Mouse (Mus musculus) spleen, adult 18-20 months (tissue): Measurements from ENCODE around the gene Glt1d1.

ENCODE experiments used
- DNase-seq, 2 experiments: peaks; one replicate each; pipeline ENCODE4 v3.0.0; 2022; ENCODE audit warnings: mixed read lengths in 2 of 2

Glt1d1 gene

DNA sequence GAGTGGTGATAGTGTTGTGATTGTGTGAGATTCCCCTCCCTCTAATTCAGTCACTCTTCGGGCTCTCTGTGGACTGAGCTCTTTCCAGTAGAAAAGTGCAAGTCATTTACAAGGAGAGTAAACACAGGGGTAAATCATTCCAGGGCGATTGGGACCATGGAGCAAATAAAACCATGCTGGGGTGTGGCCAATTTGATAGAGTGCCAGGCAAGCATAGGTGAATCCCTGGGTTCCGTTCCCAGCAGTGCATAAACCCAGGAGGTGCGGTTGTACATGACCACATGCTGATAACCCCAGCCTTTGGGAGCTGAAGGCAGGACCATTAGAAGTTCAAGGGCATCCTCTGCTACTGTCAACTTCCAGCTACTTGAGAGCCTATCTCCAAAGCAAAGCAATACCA, 1.1 kb downstream of the Glt1d1 start:
- no peak for DNase-seq

DNA sequence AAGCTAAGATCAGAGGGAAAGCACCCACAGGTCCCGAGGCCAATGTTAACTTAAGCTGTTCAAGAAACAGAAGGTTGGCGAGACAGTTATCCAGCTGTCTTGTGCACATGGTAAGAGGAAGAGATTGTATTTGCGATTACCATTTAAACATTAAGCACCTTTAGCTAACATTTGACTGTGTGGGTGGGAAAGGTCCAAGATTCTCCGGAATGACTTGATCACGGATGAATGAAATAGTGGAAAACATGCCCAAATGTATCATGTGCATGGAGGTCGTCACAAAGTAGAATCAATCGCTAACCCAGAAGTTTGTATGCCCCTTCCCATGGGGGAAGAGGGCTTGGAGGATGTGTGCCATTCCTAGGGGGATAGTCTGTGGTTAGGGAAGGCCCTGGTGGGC, 1.6 kb downstream of the Glt1d1 start:
- DNase-seq = no peak

DNA sequence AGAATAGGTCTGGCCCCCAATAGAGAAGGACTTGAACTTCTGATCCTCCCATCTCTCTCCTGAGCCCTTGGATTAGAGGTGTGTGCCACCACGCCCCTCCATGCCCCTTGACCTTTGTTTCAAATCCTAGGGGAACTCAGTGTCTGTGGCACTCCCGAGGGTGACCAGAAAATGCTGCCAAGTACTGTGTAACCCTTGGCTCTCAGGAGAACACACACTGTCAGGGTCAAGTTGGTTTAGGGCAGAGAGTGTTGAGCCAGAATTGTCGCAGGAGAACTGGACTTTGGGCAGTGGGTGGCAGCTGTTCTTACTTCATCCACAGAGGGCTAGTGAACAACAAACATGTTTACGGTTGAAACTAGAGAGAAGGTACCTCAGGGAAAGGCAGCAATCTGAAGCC, 5.6 kb downstream of the Glt1d1 start:
- DNase-seq = no peak

DNA sequence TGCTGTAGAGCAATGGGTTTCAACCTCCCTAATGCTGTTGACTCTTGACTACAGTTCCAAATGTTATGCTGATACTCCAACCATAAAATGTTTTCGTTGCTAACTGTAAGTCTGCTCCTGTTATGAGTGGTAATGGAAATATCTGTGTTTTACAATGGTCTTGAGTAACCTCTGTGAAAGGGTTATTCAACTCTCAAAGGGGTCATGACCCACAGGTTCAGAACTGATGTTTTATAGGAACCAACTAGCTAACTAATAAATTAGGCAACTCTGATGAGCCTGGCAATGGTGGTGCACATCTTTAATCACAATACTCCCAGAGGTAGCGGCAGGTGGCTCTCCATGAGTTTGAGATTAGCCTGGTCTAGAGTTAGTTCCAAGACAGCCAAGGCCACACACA, 6.1 kb downstream of the Glt1d1 start:
- no peak for DNase-seq

DNA sequence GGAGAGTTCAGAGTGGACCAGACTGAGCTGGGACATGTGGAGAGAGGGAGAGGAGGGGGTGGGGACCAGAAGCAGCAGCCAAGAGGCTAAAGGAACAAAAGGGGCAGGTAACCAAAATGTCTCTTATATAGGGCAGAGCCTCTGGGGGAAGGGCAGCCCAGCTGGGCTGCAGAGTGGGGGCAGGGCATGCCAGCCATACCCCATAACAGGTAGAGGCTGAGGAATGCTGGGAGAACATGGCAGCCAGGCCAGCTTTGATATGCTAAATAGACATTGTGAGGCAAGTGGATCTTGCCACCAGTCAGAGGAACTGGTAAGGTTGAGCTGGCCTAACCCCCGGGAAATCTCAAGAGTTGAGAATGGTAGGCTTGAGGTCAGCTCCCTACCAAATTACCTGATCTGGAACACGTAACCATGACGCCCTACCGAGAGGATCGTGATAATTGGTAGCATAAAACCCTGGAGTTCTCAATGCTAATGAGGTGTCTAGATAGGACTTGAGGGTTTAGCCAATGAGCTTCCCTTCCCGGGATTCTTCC, 7.1 kb downstream of the Glt1d1 start:
- DNase-seq = no peak

DNA sequence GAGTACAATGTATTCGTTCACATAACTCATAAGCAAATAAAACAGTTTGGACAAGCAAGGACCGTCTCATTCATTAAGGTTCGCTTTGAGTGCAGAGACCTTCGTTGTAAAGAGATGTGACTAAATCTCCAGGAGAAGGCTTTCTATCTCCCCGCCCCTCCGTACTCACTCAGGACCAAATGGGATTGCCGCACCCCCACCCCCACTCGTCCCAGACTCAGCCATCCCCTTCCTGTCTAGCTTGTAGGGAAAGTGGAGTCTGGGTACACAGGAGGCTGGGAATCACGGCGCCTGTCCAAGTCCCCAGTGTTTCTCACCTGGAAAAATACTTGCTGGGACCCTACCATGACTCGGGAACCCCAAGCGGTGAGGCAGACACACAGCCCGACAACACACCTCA, 7.6 kb downstream of the Glt1d1 start:
- DNase-seq = no peak

DNA sequence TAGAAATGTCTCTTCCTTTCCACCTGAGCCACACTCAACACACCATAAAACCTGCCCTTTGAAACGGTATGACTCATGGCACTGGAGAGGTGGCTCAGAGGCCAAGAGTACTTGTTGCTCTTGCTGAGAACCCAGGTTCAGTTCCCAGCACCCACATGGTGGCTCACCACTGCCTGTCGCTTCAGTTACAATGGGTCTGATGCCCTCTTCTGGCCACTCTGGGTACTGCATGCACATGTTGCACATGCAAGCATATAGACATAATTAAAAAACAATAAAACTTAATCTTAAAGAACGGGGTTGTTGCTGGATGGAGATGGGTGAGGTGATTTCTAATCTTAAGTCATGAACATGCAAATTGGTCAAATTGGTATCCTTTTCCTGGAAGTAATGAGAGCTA, 8.3 kb downstream of the Glt1d1 start:
- no peak for DNase-seq

DNA sequence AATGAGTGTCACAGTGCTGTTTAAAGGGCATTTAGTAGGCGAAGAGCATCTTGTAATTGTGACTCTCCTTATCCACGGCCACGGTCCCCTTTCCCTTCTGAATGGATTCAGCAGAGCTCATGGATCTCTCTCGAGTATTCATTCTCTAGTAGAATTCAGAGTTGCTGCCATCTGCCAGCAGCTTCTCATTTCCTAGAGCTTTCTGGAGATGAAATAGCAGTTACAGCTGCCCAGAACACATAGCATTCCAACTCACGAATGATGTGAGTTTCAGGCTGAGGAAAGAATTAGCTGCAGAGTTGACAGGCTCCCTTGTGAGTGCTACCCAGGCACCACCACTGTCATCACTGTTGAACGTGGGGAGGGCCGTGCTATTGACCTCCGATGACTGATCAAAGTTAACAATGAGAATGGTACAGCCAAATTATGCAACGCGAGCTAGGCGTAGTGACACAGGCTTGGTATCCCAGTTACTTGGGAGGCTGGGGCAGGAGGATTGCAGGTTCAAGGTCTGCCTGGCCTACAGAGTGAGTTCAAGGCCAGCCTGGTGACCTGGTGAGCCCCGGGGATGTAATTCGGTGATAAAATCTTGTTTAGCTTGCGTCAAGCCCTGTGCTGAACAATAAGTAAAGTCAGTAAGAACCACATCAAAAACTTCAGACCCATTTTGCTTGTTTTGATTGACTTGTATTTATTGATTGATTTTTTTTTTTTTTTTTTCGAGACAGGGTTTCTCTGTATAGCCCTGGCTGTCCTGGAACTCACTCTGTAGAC, 9.3 kb downstream of the Glt1d1 start:
- DNase-seq = no peak

DNA sequence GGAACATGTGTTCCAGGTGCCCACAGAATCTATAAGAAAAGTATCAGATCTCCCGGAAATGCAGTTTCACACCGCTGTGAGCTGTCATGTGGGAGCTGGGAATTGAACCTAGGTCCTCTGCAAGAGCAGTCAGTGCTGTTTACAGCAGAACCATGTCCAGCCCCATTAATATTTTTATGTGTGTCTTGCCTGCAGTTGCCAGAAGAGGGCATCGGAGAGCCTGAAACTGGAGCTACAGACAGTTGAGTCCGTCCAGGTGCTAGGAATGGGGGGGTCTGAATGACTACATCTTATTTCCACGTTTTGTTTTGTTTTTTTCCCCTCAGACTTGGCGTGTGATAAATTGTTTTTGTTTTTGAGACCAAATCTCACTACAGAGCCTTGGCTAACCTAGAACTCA, 16.0 kb downstream of the Glt1d1 start:
- DNase-seq = peak in 1 of 2 experiments; percentile 45

DNA sequence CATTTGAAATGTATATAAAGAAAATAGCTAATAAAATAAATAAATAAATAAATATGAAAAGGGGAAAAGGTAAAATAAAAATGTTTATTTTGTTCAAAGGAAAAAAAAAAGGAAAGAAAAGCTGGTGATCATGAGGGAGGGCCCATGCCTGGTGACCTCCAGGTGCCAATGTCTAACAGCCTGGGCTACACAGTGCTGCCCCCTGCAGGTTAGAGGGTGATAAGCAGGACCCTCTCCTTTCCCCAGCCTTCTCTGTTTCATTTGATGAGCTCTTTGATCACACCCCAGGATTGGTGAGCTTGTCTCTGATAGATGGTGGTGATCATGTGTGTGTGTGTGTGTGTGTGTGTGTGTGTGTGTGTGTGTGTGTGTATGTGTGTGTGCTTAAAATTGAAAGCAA, 17.0 kb downstream of the Glt1d1 start:
- peak; percentile 28 to 53 for DNase-seq

DNA sequence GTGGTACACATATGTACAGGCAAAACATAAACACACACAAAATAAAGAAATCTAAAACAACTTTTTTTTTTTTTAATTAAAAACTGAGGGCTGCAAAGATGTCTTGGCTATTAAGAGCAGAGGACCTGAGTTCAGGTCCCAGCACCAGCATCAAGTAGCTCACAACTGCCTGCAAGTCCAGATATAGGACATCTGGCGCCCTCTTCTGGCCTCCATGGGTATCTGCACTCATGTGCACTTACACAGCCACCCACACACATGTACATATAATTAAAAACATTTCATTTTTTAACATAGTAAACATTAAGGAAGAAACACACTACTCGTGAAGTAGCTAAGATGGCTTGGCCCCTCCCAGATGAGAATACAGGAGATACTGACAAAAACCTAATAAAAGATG, 26.2 kb downstream of the Glt1d1 start:
- no peak for DNase-seq

DNA sequence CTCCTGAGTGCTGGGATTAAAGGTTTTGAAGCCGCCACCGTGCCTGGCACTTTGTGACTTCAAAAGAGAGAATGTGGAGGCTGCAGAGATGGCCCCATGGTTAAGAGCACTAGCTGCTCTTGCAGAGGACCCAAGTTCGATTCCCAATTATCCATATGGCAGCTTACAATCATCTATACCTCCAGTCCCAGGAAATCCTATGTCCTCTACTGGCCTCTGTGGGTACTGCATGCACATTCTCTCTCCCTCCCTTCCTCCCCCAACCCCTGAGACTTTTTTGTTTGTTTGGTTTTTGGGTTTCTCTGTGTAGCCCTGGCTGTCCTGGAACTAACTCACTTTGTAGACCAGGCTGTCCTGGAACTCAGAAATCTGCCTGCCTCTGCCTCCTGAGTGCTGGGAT, 27.2 kb downstream of the Glt1d1 start:
- DNase-seq = peak in 1 of 2 experiments; percentile 10

DNA sequence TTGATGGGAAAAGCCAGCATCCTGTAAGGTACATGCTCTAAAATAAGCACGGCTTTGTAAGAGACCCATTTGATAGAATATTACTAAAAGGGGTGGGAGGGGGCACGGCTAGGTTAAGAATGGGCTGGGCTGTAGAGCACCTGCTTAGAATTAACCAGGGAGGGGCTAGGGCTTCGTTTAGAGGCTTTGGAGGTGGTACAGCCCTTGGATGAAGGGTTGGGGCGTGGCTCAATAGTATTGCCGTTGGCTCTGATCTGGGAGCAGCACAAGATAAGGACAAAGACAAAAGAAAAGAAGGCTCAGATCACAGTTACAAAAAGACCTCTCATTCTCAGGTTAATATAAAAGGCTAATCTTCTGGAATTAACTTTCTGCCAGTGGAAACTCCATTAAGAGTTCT, 28.2 kb downstream of the Glt1d1 start:
- no peak for DNase-seq

DNA sequence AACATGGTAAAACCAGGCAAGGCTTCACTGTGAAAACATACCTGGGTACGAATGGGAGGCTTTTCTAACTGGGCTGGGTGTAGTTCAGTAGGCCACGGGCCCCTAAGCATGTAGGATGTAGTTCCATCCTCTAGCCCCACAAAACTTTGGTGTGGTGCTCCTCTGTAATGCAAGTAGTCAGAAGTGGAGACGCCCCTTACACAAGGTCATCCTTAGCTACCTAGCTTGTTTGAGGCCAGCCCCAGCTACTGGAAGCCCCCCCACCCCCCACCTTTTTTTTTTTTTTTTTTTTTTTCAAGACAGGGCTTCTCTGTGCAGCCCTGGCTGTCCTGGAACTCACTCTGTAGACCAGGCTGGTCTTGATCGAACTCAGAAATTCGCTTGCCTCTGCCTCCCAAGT, 28.9 kb downstream of the Glt1d1 start:
- DNase-seq = no peak

DNA sequence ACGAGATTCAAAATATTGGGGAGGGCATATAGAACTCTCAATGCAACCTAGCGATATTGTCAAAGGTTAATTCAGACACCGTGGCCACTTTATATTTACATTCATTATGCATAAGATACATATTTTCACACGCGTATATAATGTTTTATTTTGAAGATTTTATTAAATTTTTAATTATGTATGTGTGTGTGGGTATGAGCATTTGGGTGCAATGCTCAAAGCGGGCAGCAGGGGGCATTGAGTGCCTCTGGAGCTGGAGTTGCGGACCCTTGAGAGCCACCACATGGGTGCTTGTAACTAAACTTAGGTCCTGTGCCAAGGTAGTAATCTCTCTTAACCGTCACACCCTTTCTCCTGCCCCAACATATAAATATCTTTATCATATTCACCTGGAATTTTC, 41.9 kb downstream of the Glt1d1 start:
- no peak for DNase-seq

DNA sequence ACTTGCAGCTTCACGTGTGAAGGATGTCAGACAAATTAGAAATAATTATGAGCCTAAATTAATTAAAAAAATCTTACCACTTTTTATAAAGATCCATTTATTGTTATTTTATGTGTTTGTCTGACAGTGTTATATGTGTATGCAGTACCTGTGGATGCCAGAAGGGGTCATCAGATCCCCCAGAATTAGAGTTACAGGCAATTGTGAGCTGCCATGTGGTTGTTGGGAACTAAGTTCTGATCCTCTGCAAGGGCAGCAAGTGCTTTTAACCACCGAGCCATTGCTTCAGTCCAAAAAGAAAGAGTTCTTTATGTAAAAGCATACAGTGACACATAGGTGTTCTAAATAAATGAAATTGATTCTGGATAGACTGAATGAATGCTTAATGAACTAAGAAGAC, 45.5 kb downstream of the Glt1d1 start:
- DNase-seq = no peak

DNA sequence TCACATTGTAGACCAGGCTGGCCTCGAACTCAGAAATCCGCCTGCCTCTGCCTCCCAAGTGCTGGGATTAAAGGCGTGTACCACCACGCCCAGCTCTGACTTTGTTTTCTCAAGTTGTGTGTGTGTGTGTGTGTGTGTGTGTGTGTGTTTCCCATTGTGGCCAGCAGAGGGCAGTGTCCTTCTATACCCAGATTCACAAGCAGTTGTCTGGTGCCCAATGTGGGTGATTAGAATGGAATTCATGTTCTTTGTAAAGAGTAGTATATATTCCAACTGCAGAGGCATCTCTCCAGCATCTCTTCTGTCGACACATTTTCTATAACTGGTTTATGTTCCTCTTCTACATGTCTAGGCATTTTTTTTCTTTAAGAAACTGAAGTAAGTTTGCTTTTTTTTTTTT, 46.4 kb downstream of the Glt1d1 start:
- DNase-seq = no peak

DNA sequence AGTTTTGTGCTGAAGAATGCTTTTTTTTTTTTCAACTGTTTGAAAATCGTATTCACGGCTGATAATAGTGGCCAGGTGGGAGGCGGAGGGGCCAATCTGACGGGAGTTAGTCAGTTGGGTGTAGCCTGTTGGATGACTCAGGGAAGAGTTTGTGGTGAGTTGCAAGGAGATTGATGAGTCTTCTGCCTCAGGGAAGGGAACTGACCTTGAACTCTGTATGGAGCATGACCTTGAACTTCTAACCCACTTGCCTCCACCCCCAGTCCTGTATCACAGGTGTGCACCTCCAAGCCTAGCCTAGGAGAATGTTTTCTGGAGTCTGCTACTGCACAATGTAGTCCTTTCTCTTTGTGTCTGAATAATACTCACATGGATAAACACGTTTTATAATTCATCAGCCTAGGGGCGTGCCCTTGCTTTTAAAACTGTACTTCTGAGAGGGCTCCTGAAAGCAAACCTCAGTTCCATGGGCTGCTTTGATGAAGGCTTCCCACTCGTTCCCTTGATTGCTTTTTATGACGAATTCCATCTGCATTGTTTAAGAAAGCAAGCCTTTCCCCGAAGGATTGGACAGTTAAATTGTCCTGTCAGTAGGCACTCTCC, 56.6 kb downstream of the Glt1d1 start:
- DNase-seq = no peak

DNA sequence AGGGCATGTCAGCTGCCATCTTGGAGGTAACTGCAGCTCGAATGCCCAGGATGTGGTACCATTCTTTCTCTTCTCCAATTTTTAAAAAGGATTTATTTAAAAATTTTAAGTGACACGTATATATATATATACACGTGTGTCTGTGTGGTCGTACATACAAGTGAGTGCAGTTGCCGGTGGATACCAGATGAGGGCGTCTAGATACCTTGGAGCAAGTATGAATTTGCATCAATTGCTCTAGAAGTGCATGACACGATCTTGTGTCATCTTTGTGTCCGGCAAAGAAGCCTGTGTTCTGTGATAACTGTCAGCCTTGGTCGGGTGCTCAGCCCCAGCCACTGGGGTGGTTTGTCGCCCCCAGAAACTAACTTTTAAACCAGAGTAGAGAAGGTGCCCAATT, 59.0 kb downstream of the Glt1d1 start:
- no peak for DNase-seq

DNA sequence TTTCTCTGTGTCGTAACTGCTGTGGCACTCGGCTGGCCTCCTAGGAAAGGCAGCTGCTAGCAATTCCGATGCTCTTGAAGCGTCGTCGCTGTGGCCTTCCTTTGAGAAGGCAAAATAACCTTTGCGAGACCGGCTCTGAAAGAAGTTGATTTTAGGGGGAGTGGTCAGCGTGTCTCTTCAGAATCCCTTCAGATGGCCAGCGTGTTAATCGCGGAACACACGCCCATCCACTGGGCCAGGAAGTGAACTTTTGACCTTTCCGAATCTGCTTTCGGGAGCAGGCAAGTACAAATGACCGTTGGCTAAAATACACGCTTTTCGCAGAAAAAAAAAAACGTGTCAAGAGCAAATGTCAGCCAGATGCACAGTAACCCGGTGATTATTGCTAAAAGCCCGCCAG, 59.5 kb downstream of the Glt1d1 start:
- DNase-seq = no peak

DNA sequence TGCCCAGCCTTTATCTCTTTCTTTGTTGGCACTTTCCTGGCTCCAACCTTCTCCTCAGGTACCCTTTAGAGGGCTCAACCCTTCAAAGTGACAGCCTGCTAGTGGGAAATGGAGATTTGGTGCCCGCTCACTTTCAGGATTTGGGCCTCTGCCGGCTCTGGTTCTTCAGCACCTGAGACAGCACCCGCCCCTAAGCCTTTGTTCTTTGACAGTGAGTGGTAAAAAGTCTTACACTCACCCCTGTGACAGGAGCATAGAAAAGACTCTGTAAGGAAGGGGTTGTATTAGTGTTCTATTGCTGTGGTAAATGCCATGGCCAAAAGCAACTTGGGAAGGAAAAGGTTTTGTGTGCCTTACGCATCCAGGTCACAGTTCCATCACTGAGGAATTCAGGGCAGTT, 63.8 kb downstream of the Glt1d1 start:
- no peak for DNase-seq

DNA sequence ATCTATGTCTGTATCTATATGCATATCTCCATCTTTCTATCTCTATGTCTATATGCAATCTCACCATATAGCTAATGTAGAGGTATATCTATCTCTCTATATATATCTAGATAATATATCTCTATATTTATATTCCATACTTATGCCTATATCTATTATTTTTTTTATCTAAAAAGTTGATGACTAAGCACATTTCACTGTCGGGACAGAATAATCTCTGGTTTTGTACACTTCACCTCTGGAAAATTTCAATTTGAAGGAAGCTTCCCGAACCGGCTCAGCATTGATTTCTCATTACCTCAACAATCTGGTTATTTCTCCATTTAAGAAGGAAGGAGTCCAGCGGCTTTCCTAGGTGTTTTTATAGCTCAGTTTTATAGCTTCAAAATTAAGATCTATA, 64.5 kb downstream of the Glt1d1 start:
- DNase-seq = no peak

DNA sequence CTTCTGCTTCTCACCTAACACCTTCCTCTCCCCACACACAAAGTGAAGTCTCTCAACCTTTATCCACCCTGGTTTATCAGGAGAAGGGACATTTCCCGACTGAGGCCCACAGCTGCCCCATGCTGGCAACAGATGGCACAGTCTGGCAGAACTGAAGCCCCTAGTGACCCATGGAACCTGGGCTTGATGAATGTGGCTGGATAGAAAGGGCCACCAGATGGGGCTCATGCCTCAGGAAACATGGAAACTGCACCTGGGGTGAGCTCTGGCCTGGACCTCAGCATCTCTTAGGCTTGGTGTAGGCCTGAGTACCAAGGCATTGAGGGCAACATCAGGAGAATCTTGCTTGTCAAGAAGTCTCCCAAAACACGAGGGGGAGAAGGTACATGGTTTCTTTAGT, 66.5 kb downstream of the Glt1d1 start:
- no peak for DNase-seq

DNA sequence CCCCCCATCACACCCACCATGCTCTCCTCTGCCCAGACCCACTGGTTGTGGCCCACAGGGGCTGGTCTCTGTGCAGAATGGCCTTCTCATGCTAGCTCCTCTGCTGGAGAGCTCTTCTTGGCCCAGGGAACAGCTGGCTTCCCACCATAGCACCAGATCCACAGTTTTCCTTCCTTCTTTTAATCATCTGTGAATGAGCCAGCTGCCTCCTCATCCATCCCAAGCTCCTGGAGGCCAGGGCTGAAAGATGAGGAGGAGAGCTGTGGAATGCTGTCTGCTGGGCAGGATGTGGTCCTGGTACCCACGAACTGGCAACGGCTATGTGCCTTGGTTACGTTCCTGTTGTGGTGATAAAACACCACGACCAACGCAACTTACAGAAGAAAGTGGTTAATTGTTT, 67.6 kb downstream of the Glt1d1 start:
- DNase-seq = no peak

DNA sequence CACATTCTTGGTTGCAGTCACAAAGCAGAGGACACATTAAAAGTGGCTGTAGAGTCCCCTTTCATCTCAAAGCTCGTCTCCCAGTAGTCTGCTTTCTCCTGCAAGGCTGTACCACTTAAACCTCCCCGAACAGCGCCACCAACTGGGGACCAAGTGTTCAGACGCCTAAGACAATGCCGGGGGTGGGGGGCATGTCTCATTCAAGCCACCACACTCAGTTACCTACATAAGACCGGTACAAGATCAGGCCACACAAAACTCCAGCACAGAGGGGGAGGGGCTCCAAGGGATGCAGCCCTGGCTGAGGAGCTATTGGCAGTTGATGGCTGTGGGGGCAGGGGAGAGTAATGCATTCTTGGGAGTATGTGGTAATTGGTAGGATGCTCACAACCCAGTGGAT, 68.1 kb downstream of the Glt1d1 start:
- no peak for DNase-seq
